Mouse (Mus musculus) ES-Bruce4 (cell line): ENCODE data around the gene Mapk8ip1.

Experiments used
- CTCF ChIP-seq: IDR thresholded peaks from one replicate; pipeline ENCODE4 v1.8.1; 2011; ENCODE audit warnings: low read depth, low read length
- POLR2A ChIP-seq: IDR thresholded peaks from one replicate; pipeline ENCODE4 v1.8.1; 2011; ENCODE audit warnings: low read length; ENCODE audit not compliant: insufficient read depth

DNA sequence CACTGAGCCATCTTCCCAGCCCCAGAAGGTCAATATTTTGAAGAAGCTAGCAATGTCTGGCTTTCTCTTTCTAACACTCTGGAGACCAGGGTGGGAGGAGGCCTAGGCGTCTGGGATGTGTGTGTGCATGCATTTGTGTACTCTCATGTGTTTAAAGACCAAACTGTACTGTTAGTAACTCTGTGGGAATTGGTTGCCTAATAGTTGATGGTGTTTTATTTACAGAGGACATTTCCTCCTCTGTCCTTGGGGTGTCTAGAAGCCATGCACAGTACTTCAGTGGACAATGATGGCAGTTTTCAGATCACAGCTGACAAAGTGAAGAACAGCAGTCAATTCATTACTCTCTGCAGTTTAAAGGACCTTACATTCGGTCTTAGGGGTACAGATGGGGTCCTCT lies 53.9 kb downstream of the Mapk8ip1 start:
- TF ChIP-seq CTCF (no peak), POLR2A (no peak)
